Mouse (Mus musculus) limb, embryonic 15.5 days (tissue): ENCODE results near the gene Vmn1r71. TPM values are rescaled to one million over a fixed set of nuclear protein-coding genes. Genes with fewer than 3 reads are reported as not detected.
"Not testable (repeated sequence)": the region's sequence is repeated elsewhere in the genome, so short reads cannot be mapped to it uniquely, and the experiment has no call there.

Experiments used
- ATAC-seq: fragments of 200-750 bp; cut with Nextera tagmentation; 2 replicates; pipeline ENCODE4 v1.8.0; 2017; ENCODE audit warnings: low read depth, moderate TSS enrichment; ENCODE audit not compliant: insufficient number of reproducible peaks, low FRiP score, low TSS enrichment
- H3K27ac ChIP-seq: fragments of 300-500 bp; sonication (generic); 2 replicates; pipeline ENCODE4 v1.5.1; 2015; ENCODE audit warnings: moderate library complexity, mild to moderate bottlenecking, inconsistent platforms
- H3K27me3 ChIP-seq: fragments of 300-500 bp; sonication (generic); 2 replicates; pipeline ENCODE4 v1.6.1; 2015; ENCODE audit warnings: inconsistent platforms
- H3K36me3 ChIP-seq: fragments of 300-500 bp; sonication (generic); 2 replicates; pipeline ENCODE4 v1.6.1; 2015; ENCODE audit warnings: inconsistent platforms
- H3K4me1 ChIP-seq: fragments of 300-500 bp; sonication (generic); 2 replicates; pipeline ENCODE4 v1.6.1; 2015; ENCODE audit warnings: inconsistent platforms
- H3K4me2 ChIP-seq: fragments of 300-500 bp; sonication (generic); 2 replicates; pipeline ENCODE4 v1.6.1; 2015; ENCODE audit warnings: mild to moderate bottlenecking, inconsistent platforms
- H3K4me3 ChIP-seq: fragments of 300-500 bp; sonication (generic); 2 replicates; pipeline ENCODE4 v1.5.1; 2015; ENCODE audit warnings: mild to moderate bottlenecking, inconsistent platforms
- H3K9ac ChIP-seq: fragments of 300-500 bp; sonication (generic); 2 replicates; pipeline ENCODE4 v1.6.1; 2015; ENCODE audit warnings: inconsistent platforms
- H3K9me3 ChIP-seq: fragments of 300-500 bp; sonication (generic); 2 replicates; pipeline ENCODE4 v1.6.1; 2016; ENCODE audit warnings: inconsistent platforms
- polyA plus RNA-seq: library from polyadenylated mRNA; unstranded; fragments of >200 nt; fragmentation: Nextera tagmentation; extraction: Ambion mirVana; gene quantifications from 2 replicates; pipeline ENCODE4 v1.2.1, GENCODE M21; 2015

Vmn1r71 gene
- polyA plus RNA-seq, result not detected in 2 replicates

GRCm38 (mm10) chr7:10754264-10754663 is at the start of gene Vmn1r71:
Gene Vmn1r71 (minus strand): TSS chr7:10754364.
- ATAC-seq, result no peak
- no peaks in the 10 kb centered on the region for H3K27me3 ChIP-seq
- H3K4me1 ChIP-seq, result no peaks in the 10 kb centered on the region
- H3K36me3 ChIP-seq, result no peaks in the 10 kb centered on the region
- H3K4me3 ChIP-seq, result no peak within 1 kb of the TSS
- H3K27ac ChIP-seq, result no peak within 1 kb of the TSS
- no peak within 1 kb of the TSS for H3K4me2 ChIP-seq
- H3K9me3 ChIP-seq, result no peaks in the 10 kb centered on the region
- no peak within 1 kb of the TSS for H3K9ac ChIP-seq

GRCm38 (mm10) chr7:10757551-10757950 is 3.4 kb upstream of the Vmn1r71 start:
- not testable (repeated sequence) for H3K4me1 ChIP-seq, H3K4me2 ChIP-seq, H3K27me3 ChIP-seq, H3K27ac ChIP-seq, H3K4me3 ChIP-seq, H3K9ac ChIP-seq, H3K36me3 ChIP-seq, H3K9me3 ChIP-seq, ATAC-seq

Other genes with a start within 250 kb of the Vmn1r71 start
- not detected in 2 replicates for gene Vmn1r68, start 195.9 kb downstream of the Vmn1r71 start, polyA plus RNA-seq
- gene Vmn1r69, start 140.7 kb downstream of the Vmn1r71 start, polyA plus RNA-seq, result not detected in 2 replicates
- gene Vmn1r70, start 122.8 kb downstream of the Vmn1r71 start, polyA plus RNA-seq, result not detected in 2 replicates
- gene Nlrp4b, start 66.6 kb downstream of the Vmn1r71 start, polyA plus RNA-seq, result not detected in 2 replicates
- gene Zscan4b, start 150.7 kb upstream of the Vmn1r71 start, polyA plus RNA-seq, result not detected in 2 replicates